Mouse (Mus musculus) neural tube, embryonic 14.5 days (tissue): ENCODE measurements around the gene Sart3. TPM values are rescaled to one million over a fixed set of nuclear protein-coding genes. Genes with fewer than 3 reads are reported as not detected.

Source experiments
- ATAC-seq: fragments of 200-750 bp; cut with Nextera tagmentation; 2 replicates; pipeline ENCODE4 v1.8.0; 2017; ENCODE audit warnings: low read depth, mild to moderate bottlenecking, moderate TSS enrichment, moderate library complexity
- H3K27ac ChIP-seq: fragments of 300-500 bp; sonication (generic); 2 replicates; pipeline ENCODE4 v1.5.1; 2014; ENCODE audit warnings: low read depth, mild to moderate bottlenecking, control low read depth, low read length, moderate library complexity, mixed read lengths
- H3K27me3 ChIP-seq: fragments of 300-500 bp; sonication (generic); 2 replicates; pipeline ENCODE4 v1.6.1; 2014; ENCODE audit warnings: low read length; ENCODE audit not compliant: control insufficient read depth, insufficient read depth
- H3K36me3 ChIP-seq: fragments of 300-500 bp; sonication (generic); 2 replicates; pipeline ENCODE4 v1.6.1; 2014; ENCODE audit warnings: low read length, mixed read lengths; ENCODE audit not compliant: control insufficient read depth, insufficient read depth
- H3K4me1 ChIP-seq: fragments of 300-500 bp; sonication (generic); 2 replicates; pipeline ENCODE4 v1.6.1; 2014; ENCODE audit warnings: low read length; ENCODE audit not compliant: control insufficient read depth, insufficient read depth
- H3K4me2 ChIP-seq: fragments of 300-500 bp; sonication (generic); 2 replicates; pipeline ENCODE4 v1.6.1; 2014; ENCODE audit warnings: mild to moderate bottlenecking, low read depth, low read length, control low read depth
- H3K4me3 ChIP-seq: fragments of 300-500 bp; sonication (generic); 2 replicates; pipeline ENCODE4 v1.5.1; 2014; ENCODE audit warnings: low read depth, low read length, control low read depth, mixed read lengths
- H3K9ac ChIP-seq: fragments of 300-500 bp; sonication (generic); replicated peaks from 2 replicates; pipeline ENCODE4 v1.6.1; 2014; ENCODE audit warnings: low read depth, mild to moderate bottlenecking, control low read depth, low read length, mixed read lengths
- H3K9me3 ChIP-seq: fragments of 300-500 bp; sonication (generic); 2 replicates; pipeline ENCODE4 v1.6.1; 2016; ENCODE audit warnings: low read length; ENCODE audit not compliant: control insufficient read depth
- WGBS: fragments of 180-500 bp; shearing (Covaris S2); extraction: QIAGEN DNeasy Blood & Tissue Kit; methylation state at CpG from one replicate; pipeline ENCODE4 v1.1.7; 2014; 5-methylcytosine and 5-hydroxymethylcytosine counted together
- polyA plus RNA-seq: library from polyadenylated mRNA; unstranded; fragments of >200 nt; fragmentation: Nextera tagmentation; extraction: Ambion mirVana; gene quantifications from 2 replicates; pipeline ENCODE4 v1.2.1, GENCODE M21; 2014

Sart3 gene
- polyA plus RNA-seq, 1 experiment from 2014 or later = 33.7 TPM

GRCm38 (mm10) chr5:113775585-113775984, 3.3 kb upstream of the Sart3 start:
- peaks cover 11% of the 10 kb centered on the region; the same call in 1 of the 2 replicates for H3K4me1 ChIP-seq

DNA sequence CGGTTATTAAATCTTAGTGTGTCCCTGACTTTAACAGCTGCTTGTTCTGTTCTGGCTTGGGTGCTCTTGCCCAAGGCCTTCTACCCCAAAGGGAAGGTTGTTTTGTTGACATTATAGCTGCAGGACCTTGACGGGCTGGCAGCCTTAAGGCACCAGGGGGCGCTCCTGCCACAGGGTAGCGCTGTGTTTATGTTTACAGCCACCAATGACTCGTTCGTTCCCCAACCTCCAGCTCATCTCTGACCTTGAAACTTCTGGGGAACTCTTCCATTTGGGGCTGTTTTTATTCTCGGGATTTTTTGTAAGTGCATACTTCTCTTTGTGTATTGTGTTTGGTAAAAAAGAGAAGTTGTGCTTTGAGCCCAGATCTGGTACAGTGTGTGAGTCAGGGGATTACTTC, 1.4 kb upstream of the Sart3 start:
- no peak overlapping the region for H3K9ac ChIP-seq
- no peak overlapping the region for H3K27ac ChIP-seq
- H3K4me1 ChIP-seq = peaks cover 22% of the 10 kb centered on the region; the same call in 1 of the 2 replicates
- peak overlapping the region; percentile 98 for H3K4me3 ChIP-seq
- no peaks in the 10 kb centered on the region for H3K9me3 ChIP-seq
- peak overlapping the region; percentile 85 for H3K4me2 ChIP-seq
- peaks cover 19% of the 10 kb centered on the region for H3K36me3 ChIP-seq
- 2% methylated on average over 7 of the region's 7 CpGs for WGBS
- ATAC-seq = no peak
- H3K27me3 ChIP-seq = no peaks in the 10 kb centered on the region

More at GRCm38 (mm10) chr5:113775585-113775984, 3.3 kb upstream of the Sart3 start:
- Histone ChIP-seq H3K36me3 (peaks cover 19% of the 10 kb centered on the region), H3K9ac (no peak overlapping the region), H3K4me2 (no peak overlapping the region), H3K27ac (no peak overlapping the region), H3K27me3 (no peaks in the 10 kb centered on the region), H3K4me3 (no peak overlapping the region), H3K9me3 (no peaks in the 10 kb centered on the region)
- 93% methylated on average over 10 of the region's 10 CpGs for WGBS
- ATAC-seq = no peak

- 3% methylated on average over 28 of the region's 38 CpGs for WGBS
- H3K9ac ChIP-seq = peak overlapping the region; percentile 93
- peak overlapping the region; percentile 98 for H3K4me3 ChIP-seq
- peak overlapping the region; percentile 85 for H3K4me2 ChIP-seq
- peaks cover 22% of the 10 kb centered on the region; the same call in 1 of the 2 replicates for H3K4me1 ChIP-seq
- peaks cover 19% of the 10 kb centered on the region for H3K36me3 ChIP-seq
- no peaks in the 10 kb centered on the region for H3K9me3 ChIP-seq
- ATAC-seq = peak; percentile 16
- no peaks in the 10 kb centered on the region for H3K27me3 ChIP-seq
- peak overlapping the region; percentile 99 for H3K27ac ChIP-seq
Measured at GRCm38 (mm10) chr5:113772905-113773519, 702 bp upstream of the Sart3 start.

DNA sequence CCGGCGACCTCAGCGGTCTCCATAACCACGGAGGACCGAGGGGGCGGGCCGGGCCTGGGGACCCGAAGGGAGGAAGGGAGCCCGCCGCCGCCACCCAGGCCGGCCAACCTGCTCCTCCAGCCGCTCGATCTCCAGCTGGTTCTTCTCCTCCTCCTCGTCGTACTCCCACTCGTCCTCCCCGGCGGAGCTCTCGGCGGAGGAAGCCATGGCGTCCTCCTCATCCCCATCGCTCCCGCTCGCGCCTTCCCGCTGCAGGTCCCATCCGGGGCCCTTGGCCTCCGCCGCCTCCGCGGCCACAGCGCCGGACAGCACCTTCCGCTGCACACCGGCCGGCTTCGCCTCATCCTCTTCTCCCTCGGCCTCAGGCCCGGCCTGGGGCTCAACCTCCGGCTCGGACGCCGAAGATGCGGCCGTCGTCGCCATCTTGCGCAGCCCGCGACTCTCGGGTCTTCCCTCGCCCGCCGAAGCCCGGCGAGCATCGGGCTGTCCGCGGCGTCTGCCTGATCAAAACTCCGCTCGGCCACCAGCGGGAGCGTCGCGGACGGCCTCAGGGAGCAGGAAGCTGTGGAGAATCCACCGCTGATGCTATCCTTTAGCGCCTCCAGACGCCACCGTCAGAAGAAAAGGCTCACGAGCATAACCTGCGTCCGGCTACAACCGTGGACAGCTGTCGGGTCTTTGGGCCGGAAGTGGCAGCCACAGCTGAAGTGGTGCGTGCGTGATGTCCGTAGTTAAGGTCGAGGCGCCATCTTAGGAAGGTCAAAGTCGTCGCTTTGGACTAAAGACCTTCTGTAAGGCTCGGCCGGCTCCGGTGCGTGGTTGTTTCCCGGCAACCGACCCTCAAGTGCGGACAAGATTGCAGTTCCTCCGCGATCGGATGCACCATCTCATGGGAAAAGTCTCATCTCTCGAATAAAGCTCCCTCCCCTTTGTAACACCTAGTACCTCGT, 822 bp downstream of the Sart3 start:
- peak; percentile 84 for ATAC-seq
- H3K27ac ChIP-seq = peak overlapping the region; percentile 99
- H3K4me3 ChIP-seq = peak overlapping the region; percentile 98
- H3K36me3 ChIP-seq = peaks cover 15% of the 10 kb centered on the region
- peak overlapping the region; percentile 93 for H3K9ac ChIP-seq
- H3K4me1 ChIP-seq = peaks cover 22% of the 10 kb centered on the region; the same call in 1 of the 2 replicates
- no peaks in the 10 kb centered on the region for H3K27me3 ChIP-seq
- peak overlapping the region; percentile 85 for H3K4me2 ChIP-seq
- H3K9me3 ChIP-seq = no peaks in the 10 kb centered on the region
- WGBS = under 1% methylated on average over 88 of the region's 97 CpGs

DNA sequence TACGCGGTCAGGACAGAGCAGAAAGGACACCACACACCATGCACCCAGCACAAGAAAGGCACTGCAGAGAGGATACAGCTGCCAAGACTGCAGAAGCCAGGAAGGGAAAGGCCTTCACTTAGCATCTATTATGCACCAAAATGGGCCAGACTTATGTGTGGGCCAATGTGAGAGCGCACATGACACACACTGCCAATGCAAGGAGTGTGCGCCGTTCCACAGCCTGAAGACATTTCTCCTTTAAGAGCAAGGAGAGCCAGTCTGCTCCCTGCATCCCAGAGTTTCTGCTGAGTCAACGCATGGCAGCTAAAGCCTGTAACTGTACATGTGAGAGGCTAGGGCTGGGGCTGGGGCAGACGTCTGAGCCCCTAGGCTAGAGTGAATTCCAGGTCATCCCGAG, 3.5 kb downstream of the Sart3 start:
- 91% methylated on average over 8 of the region's 8 CpGs for WGBS
- H3K4me1 ChIP-seq = peaks cover 20% of the 10 kb centered on the region; the same call in 1 of the 2 replicates

DNA sequence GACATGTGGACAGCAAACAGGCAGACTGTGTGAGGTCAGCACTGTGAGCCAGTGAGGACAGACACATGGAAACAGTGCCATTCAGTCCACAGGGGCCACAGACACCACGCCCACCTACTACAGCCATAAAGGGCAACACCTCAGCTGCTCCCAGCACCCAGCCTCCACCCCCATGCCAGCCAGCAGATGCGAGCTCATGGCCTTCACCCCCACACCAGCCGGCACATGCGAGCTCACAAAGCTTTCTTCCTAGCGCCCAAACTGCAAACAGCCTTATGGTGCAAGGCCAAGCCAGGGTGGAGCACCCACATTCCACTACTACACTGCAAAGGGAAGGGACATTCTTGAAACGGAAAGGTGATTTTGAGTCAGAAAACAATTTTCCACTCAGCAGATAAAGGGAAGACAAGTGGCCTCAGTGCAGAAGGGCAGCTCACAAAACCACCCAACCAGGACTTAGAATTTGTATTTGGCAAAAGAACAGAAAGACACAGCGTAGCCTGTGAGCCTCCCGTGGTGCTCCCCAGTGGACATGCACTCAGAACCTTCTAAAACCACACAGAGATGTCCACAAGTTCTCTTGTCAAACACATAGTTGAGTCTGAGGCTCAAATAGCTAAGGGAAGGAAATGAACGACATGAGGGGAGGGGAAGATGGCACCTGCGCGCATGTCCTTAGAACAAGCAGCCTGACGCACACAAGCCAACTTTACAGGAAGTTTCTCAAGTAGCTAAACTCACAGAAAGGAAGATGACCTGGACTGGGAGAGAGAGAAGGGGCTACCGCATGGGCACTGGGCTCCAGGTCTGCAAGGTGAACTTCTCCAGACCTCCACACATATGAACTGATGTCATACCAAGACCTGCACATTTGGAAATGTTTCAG, 6.4 kb downstream of the Sart3 start:
- Histone ChIP-seq H3K4me1 (peaks cover 12% of the 10 kb centered on the region; the same call in 1 of the 2 replicates), H3K4me2 (no peak overlapping the region), H3K27me3 (no peaks in the 10 kb centered on the region), H3K9me3 (no peaks in the 10 kb centered on the region), H3K27ac (no peak overlapping the region), H3K9ac (no peak overlapping the region), H3K4me3 (no peak overlapping the region), H3K36me3 (peaks cover 15% of the 10 kb centered on the region; the same call in 1 of the 2 replicates)
- no peak for ATAC-seq
- 92% methylated on average over 13 of the region's 13 CpGs for WGBS

More for the DNA sequence above, 3.5 kb downstream of the Sart3 start:
- no peaks in the 10 kb centered on the region for H3K9me3 ChIP-seq
- 0 out of 2 replicates have a peak, but pooled peaks cover 3% of the 10 kb centered on the region for H3K36me3 ChIP-seq
- H3K27me3 ChIP-seq = no peaks in the 10 kb centered on the region
- H3K4me3 ChIP-seq = no peak overlapping the region
- H3K9ac ChIP-seq = no peak overlapping the region
- H3K27ac ChIP-seq = no peak overlapping the region
- H3K4me2 ChIP-seq = no peak overlapping the region
- ATAC-seq = no peak

DNA sequence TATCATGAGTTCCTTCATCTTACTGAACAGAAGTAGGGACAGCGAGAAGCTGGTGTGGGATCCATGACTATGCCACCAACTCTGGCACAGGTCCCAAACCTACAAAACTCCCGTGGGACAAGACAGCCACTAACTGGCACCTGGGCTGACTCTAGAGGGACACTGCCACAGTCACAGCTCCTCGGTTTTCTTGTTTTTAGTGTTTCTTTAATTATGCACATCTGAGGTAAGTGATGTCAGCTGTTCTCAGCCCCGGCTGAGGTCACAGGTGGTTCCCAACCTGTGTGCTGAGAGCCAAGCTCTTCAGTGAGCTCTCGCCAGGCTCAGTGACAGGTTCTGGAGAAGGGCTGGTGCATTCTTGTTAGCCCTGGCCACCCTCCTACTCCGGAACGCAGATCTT, 7.9 kb downstream of the Sart3 start:
- peaks cover 24% of the 10 kb centered on the region for H3K36me3 ChIP-seq

DNA sequence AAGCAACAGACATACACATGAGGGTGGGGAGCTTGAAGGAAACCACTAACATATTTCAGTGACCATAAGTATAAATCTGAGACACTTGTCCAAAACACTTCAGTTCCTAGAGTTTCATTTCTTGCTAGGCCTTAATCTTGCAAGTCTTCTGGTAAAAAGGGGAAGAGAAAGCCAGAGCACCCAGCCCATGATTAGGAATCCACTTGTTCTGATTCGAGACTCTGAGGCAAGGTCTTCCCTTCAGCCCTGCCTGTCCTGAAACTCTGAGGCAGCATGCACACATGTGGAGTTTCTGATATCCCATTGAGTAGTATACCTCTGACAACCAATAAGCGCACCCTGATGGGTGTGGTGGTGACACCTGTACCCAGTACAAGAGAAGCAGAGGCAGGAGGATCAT, 10.7 kb downstream of the Sart3 start:
- ATAC-seq = no peak
- Histone ChIP-seq H3K27ac (no peak overlapping the region), H3K4me3 (no peak overlapping the region), H3K4me1 (no peaks in the 10 kb centered on the region), H3K9ac (no peak overlapping the region), H3K9me3 (no peaks in the 10 kb centered on the region), H3K4me2 (no peak overlapping the region), H3K27me3 (no peaks in the 10 kb centered on the region), H3K36me3 (peaks cover 44% of the 10 kb centered on the region)
- 93% methylated on average over 2 of the region's 2 CpGs for WGBS

More for the DNA sequence above, 7.9 kb downstream of the Sart3 start:
- no peak for ATAC-seq
- WGBS = 90% methylated on average over 7 of the region's 7 CpGs
- no peak overlapping the region for H3K9ac ChIP-seq
- H3K27ac ChIP-seq = no peak overlapping the region
- no peak overlapping the region for H3K4me3 ChIP-seq
- no peaks in the 10 kb centered on the region for H3K4me1 ChIP-seq
- H3K9me3 ChIP-seq = no peaks in the 10 kb centered on the region
- H3K27me3 ChIP-seq = no peaks in the 10 kb centered on the region
- H3K4me2 ChIP-seq = no peak overlapping the region
